Mouse (Mus musculus): ENCODE data around the gene Apoe. TPM values are rescaled to one million over a fixed set of nuclear protein-coding genes. Genes with fewer than 3 reads are reported as not detected.

Gene Apoe
- 1,000 to 10,000 TPM; 1,225 to 1,306 TPM for total RNA-seq (2021)
- long read RNA-seq, experiment 1, transcript Apoe-205 (3 exons, 1,221 nt): minor isoform, 17 of 1,046 reads
- long read RNA-seq, experiment 1, transcript Apoe-206 (4 exons, 1,408 nt): major isoform, 898 of 1,046 reads
- long read RNA-seq, experiment 1, partial matches to known transcripts: 8 of 1,046 reads
- long read RNA-seq, experiment 1, other reads (novel, unspliced or antisense): 121 of 1,046 reads
- long read RNA-seq, experiment 2, transcript Apoe-205 (3 exons, 1,221 nt): minor isoform, 22 of 1,517 reads
- long read RNA-seq, experiment 2, transcript Apoe-206 (4 exons, 1,408 nt): major isoform, 1,254 of 1,517 reads
- long read RNA-seq, experiment 2, partial matches to known transcripts: 9 of 1,517 reads
- long read RNA-seq, experiment 2, other reads (novel, unspliced or antisense): 230 of 1,517 reads

- peak in 1 of 2 experiments; percentile 56 for DNase-seq (ENCODE audit: low spot score in 2 of 2)
Observed at GRCm38 (mm10) chr7:19698907-19699826, at the start of gene Apoe. Apoe (minus strand) TSS chr7:19699188.

- DNase-seq (ENCODE audit: low spot score in 2 of 2): no peak
Observed at GRCm38 (mm10) chr7:19747420-19748218, 48.6 kb upstream of the Apoe start.

GRCm38 (mm10) chr7:19746426-19747201, 47.6 kb upstream of the Apoe start:
- DNase-seq (ENCODE audit: low spot score in 2 of 2): no peak

- DNase-seq (ENCODE audit: low spot score in 2 of 2): no peak
Observed at GRCm38 (mm10) chr7:19745971-19746370, 47.0 kb upstream of the Apoe start.

GRCm38 (mm10) chr7:19744590-19745385, 45.8 kb upstream of the Apoe start:
- peak; percentile 50 to 51 for DNase-seq (ENCODE audit: low spot score in 2 of 2)

- no peak for DNase-seq (ENCODE audit: low spot score in 2 of 2)
Observed at GRCm38 (mm10) chr7:19743791-19744190, 44.8 kb upstream of the Apoe start.

GRCm38 (mm10) chr7:19742468-19742867, 43.5 kb upstream of the Apoe start:
- DNase-seq (ENCODE audit: low spot score in 2 of 2): no peak

- DNase-seq (ENCODE audit: low spot score in 2 of 2): no peak
Observed at GRCm38 (mm10) chr7:19741329-19742031, 42.5 kb upstream of the Apoe start.

GRCm38 (mm10) chr7:19740269-19740668, 41.3 kb upstream of the Apoe start:
- DNase-seq (ENCODE audit: low spot score in 2 of 2): peak in 1 of 2 experiments; percentile 40

GRCm38 (mm10) chr7:19738771-19739170, 39.8 kb upstream of the Apoe start:
- no peak for DNase-seq (ENCODE audit: low spot score in 2 of 2)

- DNase-seq (ENCODE audit: low spot score in 2 of 2): no peak
Observed at GRCm38 (mm10) chr7:19736389-19737057, 37.5 kb upstream of the Apoe start.

- no peak for DNase-seq (ENCODE audit: low spot score in 2 of 2)
Observed at GRCm38 (mm10) chr7:19734178-19734666, 35.2 kb upstream of the Apoe start.

- DNase-seq (ENCODE audit: low spot score in 2 of 2): no peak
Observed at GRCm38 (mm10) chr7:19726541-19726940, 27.6 kb upstream of the Apoe start.

GRCm38 (mm10) chr7:19724167-19724566, 25.2 kb upstream of the Apoe start:
- no peak for DNase-seq (ENCODE audit: low spot score in 2 of 2)

GRCm38 (mm10) chr7:19722754-19723195, 23.8 kb upstream of the Apoe start:
- DNase-seq (ENCODE audit: low spot score in 2 of 2): no peak

- DNase-seq (ENCODE audit: low spot score in 2 of 2): no peak
Observed at GRCm38 (mm10) chr7:19719200-19719599, 20.2 kb upstream of the Apoe start.

GRCm38 (mm10) chr7:19718297-19718952, 19.4 kb upstream of the Apoe start:
- DNase-seq (ENCODE audit: low spot score in 2 of 2): no peak

Measured in adrenal gland, adult 18-20 months (tissue).